Mouse (Mus musculus): Measurements from ENCODE around the gene Kcnma1. TPM values are rescaled to one million over a fixed set of nuclear protein-coding genes. Genes with fewer than 3 reads are reported as not detected.

Kcnma1 gene
- polyA plus RNA-seq, 1 experiment from 2014 or later, result 0.19 TPM

DNA sequence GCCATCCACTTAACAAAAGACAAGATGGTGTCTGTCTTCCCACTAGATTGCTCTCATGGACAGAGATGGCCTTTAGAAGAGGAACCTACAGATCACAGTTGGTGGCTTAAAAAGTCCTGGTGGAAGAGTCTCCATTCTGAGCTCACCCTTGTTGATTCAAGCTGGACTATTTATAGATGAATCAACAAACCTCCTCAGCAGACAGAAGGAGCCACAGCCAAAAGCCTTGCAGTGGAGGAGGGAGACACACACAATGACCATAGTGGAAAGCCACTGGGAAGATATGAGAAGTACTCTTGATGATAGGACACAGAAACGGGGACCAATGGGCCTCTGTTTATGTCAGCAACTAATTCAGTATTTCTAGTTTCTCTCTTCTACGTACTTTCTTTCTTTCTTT lies 239.7 kb downstream of the Kcnma1 start:
- Histone ChIP-seq H3K4me2 (no peak overlapping the region), H3K36me3 (no peaks in the 10 kb centered on the region), H3K9ac (no peak overlapping the region), H3K27me3 (replicated peaks) (peaks cover 24% of the 10 kb centered on the region; the same call in 1 of the 2 replicates), H3K4me1 (peaks cover 5% of the 10 kb centered on the region), H3K4me3 (no peak overlapping the region), H3K9me3 (no peaks in the 10 kb centered on the region), H3K27ac (replicated peaks) (no peak overlapping the region)
- WGBS, result 49% methylated on average over 2 of the region's 2 CpGs
- no peak for ATAC-seq (ENCODE audit: extremely low read depth, insufficient number of reproducible peaks, low FRiP score, low TSS enrichment)

DNA sequence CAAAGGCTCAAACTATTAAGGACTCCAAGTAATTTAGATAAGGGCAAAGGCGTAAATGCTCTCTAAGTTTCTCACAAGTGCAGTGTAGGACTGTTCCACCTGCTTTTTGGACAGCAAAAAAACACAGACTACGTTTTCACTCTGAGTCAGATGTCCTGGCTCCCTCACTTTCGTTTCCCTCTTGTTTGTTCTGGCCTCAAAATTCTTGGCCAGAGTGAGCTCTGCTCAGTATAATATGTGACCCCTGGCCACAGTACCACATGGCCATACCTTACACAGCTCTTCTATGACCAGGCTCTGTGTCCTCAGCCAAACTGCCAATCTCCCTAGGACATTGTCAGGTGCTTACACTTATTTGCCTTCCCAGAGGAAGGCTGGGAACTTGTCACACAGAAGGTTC lies 241.6 kb downstream of the Kcnma1 start:
- Histone ChIP-seq H3K9me3 (no peaks in the 10 kb centered on the region), H3K27me3 (replicated peaks) (peaks cover 14% of the 10 kb centered on the region; the same call in 1 of the 2 replicates), H3K4me1 (peaks cover 5% of the 10 kb centered on the region), H3K36me3 (no peaks in the 10 kb centered on the region), H3K27ac (replicated peaks) (no peak overlapping the region), H3K4me3 (no peak overlapping the region), H3K9ac (no peak overlapping the region), H3K4me2 (no peak overlapping the region)
- WGBS, result 57% methylated on average over 3 of the region's 3 CpGs
- no peak for ATAC-seq (ENCODE audit: extremely low read depth, insufficient number of reproducible peaks, low FRiP score, low TSS enrichment)

DNA sequence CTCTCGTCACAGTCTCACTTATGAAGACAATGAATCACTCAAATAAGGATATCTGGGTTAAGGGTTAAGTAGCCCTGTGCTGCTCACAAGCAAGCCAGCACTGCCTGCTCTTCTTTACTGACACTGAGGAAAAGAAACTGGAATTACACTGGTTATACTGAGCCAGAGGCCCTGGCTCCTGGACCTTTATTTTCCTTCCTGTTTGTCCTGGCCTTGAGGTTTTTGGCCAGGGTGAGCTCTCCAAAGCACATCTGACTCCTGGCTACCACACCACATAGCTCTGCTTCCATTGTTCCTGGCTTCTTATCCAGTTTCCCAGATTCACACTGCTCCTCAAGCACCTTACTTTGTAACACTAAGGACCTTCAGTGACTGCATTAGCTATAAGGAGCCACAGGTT lies 242.5 kb downstream of the Kcnma1 start:
- Histone ChIP-seq H3K4me2 (no peak overlapping the region), H3K27ac (replicated peaks) (no peak overlapping the region), H3K9ac (no peak overlapping the region), H3K4me1 (peaks cover 5% of the 10 kb centered on the region), H3K4me3 (no peak overlapping the region), H3K9me3 (no peaks in the 10 kb centered on the region), H3K27me3 (replicated peaks) (0 out of 2 replicates have a peak, but pooled peaks cover 5% of the 10 kb centered on the region), H3K36me3 (no peaks in the 10 kb centered on the region)
- WGBS, result 56% methylated on average over 1 of the region's 1 CpGs
- no peak for ATAC-seq (ENCODE audit: extremely low read depth, insufficient number of reproducible peaks, low FRiP score, low TSS enrichment)

DNA sequence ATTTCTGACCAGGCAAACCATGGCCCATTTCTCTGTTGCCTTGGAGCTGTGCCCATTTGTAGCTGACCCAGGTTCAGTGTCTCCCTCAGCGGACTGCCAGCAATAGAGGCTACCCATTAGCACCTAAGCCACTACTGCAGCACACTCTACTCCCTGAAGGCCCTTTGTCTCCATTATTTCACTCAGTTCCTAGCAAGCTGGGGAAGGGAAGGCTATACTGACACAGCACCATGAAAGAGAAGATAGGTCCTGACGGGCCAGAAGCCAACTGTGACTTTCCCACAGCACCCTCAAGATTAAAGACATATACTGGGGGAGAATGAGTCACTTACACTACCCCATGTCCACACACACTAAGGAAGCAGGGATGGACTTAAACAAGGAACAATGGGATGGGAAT lies 251.8 kb downstream of the Kcnma1 start:
- Histone ChIP-seq H3K4me2 (no peak overlapping the region), H3K9me3 (no peaks in the 10 kb centered on the region), H3K36me3 (no peaks in the 10 kb centered on the region), H3K4me1 (no peaks in the 10 kb centered on the region), H3K27ac (replicated peaks) (no peak overlapping the region), H3K4me3 (no peak overlapping the region), H3K9ac (no peak overlapping the region), H3K27me3 (replicated peaks) (peaks cover 21% of the 10 kb centered on the region; the same call in 1 of the 2 replicates)
- ATAC-seq (ENCODE audit: extremely low read depth, insufficient number of reproducible peaks, low FRiP score, low TSS enrichment), result no peak
- 63% methylated on average over 2 of the region's 2 CpGs for WGBS

DNA sequence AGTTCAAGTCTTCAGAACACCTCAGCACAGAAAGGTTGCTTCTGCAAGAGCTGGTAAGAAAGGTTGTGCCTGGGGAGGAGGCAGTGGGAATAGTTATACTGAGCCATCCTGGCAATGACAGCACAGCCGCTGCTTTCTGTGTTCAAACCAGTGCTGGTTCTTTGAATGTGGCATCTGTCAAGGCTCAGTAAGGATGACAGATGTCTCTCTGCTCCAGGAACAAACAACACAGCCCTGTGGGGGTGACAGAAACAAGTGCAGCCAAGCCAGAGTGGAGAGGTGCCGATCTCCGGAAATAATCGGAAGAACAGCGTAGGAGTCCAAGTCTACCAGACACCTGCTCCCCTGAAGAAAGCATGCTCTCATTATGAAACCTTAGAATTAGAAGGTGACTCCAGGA lies 254.7 kb downstream of the Kcnma1 start:
- Histone ChIP-seq H3K4me2 (no peak overlapping the region), H3K9ac (no peak overlapping the region), H3K36me3 (no peaks in the 10 kb centered on the region), H3K4me3 (no peak overlapping the region), H3K27me3 (replicated peaks) (peaks cover 10% of the 10 kb centered on the region; the same call in 1 of the 2 replicates), H3K9me3 (no peaks in the 10 kb centered on the region), H3K27ac (replicated peaks) (no peak overlapping the region), H3K4me1 (no peaks in the 10 kb centered on the region)
- WGBS, result 79% methylated on average over 5 of the region's 5 CpGs
- ATAC-seq (ENCODE audit: extremely low read depth, insufficient number of reproducible peaks, low FRiP score, low TSS enrichment), result no peak

DNA sequence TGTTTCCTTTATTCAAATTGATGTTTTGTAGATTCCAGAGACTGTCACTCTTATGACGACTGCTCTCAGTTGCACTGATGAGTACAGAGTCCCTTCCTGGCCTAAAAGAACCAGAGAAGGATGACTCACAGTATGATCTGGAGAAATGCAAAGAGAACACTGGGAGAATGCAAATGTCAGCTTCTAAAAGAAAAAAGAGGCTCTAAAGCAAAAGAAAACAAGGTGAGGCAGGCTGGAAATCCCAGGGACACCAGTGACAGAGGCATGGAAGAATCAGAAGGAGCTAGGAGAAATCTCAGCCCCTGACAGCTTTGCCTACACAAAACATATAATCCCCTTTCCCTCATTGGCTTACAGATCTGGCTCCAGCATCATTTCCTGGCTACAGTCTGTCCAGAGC lies 255.9 kb downstream of the Kcnma1 start:
- Histone ChIP-seq H3K4me3 (no peak overlapping the region), H3K9ac (no peak overlapping the region), H3K4me2 (no peak overlapping the region), H3K4me1 (no peaks in the 10 kb centered on the region), H3K27ac (replicated peaks) (no peak overlapping the region), H3K9me3 (no peaks in the 10 kb centered on the region), H3K36me3 (no peaks in the 10 kb centered on the region), H3K27me3 (replicated peaks) (peaks cover 3% of the 10 kb centered on the region; the same call in 1 of the 2 replicates)
- 55% methylated on average over 1 of the region's 1 CpGs for WGBS
- no peak for ATAC-seq (ENCODE audit: extremely low read depth, insufficient number of reproducible peaks, low FRiP score, low TSS enrichment)

DNA sequence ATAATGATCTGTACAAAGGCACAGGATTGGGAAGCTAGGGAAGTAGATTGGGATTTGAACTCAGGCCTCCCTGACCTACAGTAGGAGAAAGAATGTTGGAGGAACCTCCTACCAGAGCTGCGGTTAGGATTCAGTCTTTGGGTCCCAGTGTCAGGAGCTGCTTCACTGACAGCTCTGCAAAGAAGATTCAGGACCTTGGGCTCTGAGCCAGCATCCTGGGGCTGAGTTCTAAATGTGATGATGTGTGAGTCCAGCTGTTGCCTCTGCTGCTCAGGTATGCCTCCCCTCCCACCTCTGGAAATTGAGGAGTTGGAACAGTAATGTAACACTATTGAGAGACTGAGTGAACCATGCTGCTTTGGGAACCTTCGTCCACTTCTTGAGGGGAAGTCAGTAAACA lies 266.3 kb downstream of the Kcnma1 start:
- H3K4me2 ChIP-seq, result no peak overlapping the region
- H3K36me3 ChIP-seq, result no peaks in the 10 kb centered on the region
- no peak for ATAC-seq (ENCODE audit: extremely low read depth, insufficient number of reproducible peaks, low FRiP score, low TSS enrichment)
- WGBS, result 55% methylated on average over 2 of the region's 2 CpGs
- no peaks in the 10 kb centered on the region for H3K4me1 ChIP-seq
- no peak overlapping the region for H3K9ac ChIP-seq
- H3K27ac ChIP-seq (replicated peaks), result no peak overlapping the region
- no peak overlapping the region for H3K4me3 ChIP-seq
- H3K27me3 ChIP-seq (replicated peaks), result peaks cover 6% of the 10 kb centered on the region; the same call in 1 of the 2 replicates
- no peaks in the 10 kb centered on the region for H3K9me3 ChIP-seq

DNA sequence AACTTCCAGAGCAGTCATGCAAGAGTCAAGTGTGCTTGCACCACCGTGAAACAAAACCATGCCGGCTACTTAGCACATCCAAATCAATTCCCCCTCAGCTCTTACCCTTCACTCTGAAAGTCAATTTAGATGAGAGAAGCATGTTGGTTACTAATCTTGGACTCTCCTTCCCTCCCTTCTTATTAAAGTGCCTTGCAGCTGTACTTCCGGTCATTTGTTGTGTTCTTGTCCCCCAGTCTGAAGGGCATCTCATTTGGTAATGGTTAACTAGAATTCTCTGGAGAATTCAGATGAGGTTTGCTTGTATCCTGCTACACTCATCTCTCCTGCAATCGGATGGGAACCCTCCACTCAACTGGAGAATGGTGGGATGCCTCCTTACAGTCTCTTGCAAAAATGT lies 267.3 kb downstream of the Kcnma1 start:
- WGBS, result 77% methylated on average over 4 of the region's 4 CpGs
- Histone ChIP-seq H3K4me1 (no peaks in the 10 kb centered on the region), H3K36me3 (no peaks in the 10 kb centered on the region), H3K4me3 (no peak overlapping the region), H3K9me3 (no peaks in the 10 kb centered on the region), H3K4me2 (no peak overlapping the region), H3K27ac (replicated peaks) (no peak overlapping the region), H3K9ac (no peak overlapping the region), H3K27me3 (replicated peaks) (peaks cover 6% of the 10 kb centered on the region; the same call in 1 of the 2 replicates)
- no peak for ATAC-seq (ENCODE audit: extremely low read depth, insufficient number of reproducible peaks, low FRiP score, low TSS enrichment)

DNA sequence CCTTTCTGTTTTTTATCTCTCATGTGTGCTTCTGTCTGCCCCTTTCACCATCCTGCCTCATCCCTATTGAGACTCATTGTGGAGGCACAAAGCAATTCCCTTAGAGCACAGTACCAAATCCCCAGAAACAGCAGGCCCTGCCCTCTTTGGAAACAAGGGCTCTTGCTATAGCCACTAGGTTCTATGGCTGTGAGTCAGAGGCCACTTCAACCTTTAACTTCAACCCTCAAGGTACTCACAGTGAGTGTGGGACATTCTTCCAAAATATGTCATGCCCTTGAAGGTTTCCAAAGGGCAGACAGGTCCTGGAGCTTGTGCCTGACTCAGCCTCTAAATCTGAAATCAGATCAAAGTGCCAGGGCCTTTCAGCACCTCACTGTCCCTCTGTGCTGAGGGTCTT lies 272.8 kb downstream of the Kcnma1 start:
- ATAC-seq (ENCODE audit: extremely low read depth, insufficient number of reproducible peaks, low FRiP score, low TSS enrichment), result no peak
- H3K27ac ChIP-seq (replicated peaks), result no peak overlapping the region
- no peaks in the 10 kb centered on the region for H3K36me3 ChIP-seq
- H3K9me3 ChIP-seq, result no peaks in the 10 kb centered on the region
- H3K4me2 ChIP-seq, result no peak overlapping the region
- H3K27me3 ChIP-seq (replicated peaks), result peaks cover 6% of the 10 kb centered on the region
- H3K4me3 ChIP-seq, result no peak overlapping the region
- no peaks in the 10 kb centered on the region for H3K4me1 ChIP-seq
- no peak overlapping the region for H3K9ac ChIP-seq

DNA sequence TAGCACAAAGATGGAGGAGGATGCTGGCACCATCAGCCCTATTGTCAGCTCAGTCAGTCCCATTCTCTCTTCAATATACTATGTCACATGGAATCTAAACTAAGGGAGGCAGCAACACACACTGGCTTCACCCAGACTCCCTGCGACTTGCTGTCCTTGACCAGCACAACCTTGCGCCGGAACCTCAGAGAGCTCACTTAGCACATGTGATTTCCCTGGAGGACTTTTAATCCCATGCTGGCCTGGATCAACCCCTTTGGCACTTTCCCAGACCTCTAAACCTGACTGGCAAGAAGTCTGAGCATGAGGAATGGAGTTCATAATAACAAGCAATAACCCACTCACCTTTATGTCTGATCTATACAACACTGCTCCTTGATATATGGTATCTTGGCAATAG lies 280.1 kb downstream of the Kcnma1 start:
- no peaks in the 10 kb centered on the region for H3K36me3 ChIP-seq
- no peak overlapping the region for H3K9ac ChIP-seq
- H3K9me3 ChIP-seq, result no peaks in the 10 kb centered on the region
- ATAC-seq (ENCODE audit: extremely low read depth, insufficient number of reproducible peaks, low FRiP score, low TSS enrichment), result no peak
- 93% methylated on average over 3 of the region's 3 CpGs for WGBS
- H3K4me3 ChIP-seq, result no peak overlapping the region
- H3K4me1 ChIP-seq, result no peaks in the 10 kb centered on the region
- H3K27me3 ChIP-seq (replicated peaks), result peaks cover 37% of the 10 kb centered on the region
- H3K27ac ChIP-seq (replicated peaks), result no peak overlapping the region
- no peak overlapping the region for H3K4me2 ChIP-seq

DNA sequence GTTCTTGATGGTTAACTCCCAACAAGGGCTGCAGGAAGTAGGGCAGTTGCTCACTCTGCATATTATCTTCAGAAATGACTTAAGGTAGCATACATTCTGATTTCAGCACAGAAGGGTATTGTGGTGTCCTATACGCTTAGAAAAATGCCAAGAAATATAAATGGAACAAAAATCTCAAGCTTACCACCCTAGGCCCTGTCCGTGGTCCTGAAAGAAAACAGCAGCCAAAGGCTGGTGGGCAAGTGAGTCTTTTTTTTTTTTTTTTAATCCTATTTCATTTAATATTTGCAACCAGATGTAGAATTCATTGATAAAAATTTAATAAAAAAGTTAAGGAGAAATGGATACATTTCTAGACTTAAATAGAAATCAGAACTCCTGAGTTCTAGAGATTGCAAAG lies 284.9 kb downstream of the Kcnma1 start:
- 44% methylated on average over 2 of the region's 2 CpGs for WGBS
- Histone ChIP-seq H3K36me3 (no peaks in the 10 kb centered on the region), H3K4me1 (no peaks in the 10 kb centered on the region), H3K9ac (no peak overlapping the region), H3K9me3 (no peaks in the 10 kb centered on the region), H3K4me3 (no peak overlapping the region), H3K27me3 (replicated peaks) (0 out of 2 replicates have a peak, but pooled peaks cover 14% of the 10 kb centered on the region), H3K27ac (replicated peaks) (no peak overlapping the region), H3K4me2 (no peak overlapping the region)
- no peak for ATAC-seq (ENCODE audit: extremely low read depth, insufficient number of reproducible peaks, low FRiP score, low TSS enrichment)

DNA sequence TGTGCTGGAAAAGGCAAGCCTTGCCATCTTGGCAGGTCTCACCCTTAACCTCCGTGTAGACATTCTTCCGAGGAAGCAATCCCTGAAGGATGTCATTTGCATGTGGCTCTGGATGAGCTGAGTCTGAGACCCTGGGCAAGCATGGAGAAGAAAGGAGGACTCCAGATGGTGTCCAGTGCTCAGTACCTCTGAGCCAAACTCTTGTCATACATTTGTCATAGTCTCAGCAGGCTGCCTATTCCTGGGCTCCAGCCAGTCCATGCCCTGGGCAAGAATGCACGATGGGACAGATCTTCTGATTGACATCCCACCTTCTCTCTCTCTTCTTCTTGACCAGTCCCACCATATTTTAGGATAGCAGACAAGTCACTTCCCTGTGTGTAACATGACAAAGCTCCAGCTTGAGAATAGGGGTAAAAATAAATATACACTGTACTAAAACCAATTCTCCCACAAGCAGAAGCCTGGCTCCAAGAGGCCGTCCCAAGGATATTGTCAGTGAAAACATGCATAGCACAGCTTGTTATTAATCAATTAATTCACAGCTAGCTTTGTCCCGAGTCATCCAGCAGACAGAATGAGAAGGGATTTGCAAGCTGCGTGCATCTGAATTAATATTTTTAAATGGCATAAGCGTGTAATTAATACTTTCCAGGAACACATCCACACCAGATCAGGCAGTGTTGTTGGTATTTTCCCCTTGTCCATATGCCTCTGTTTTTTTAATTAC lies 290.4 kb downstream of the Kcnma1 start:
- H3K27me3 ChIP-seq (replicated peaks), result peaks cover 9% of the 10 kb centered on the region
- no peak overlapping the region for H3K4me3 ChIP-seq
- no peak overlapping the region for H3K27ac ChIP-seq (replicated peaks)
- H3K9me3 ChIP-seq, result no peaks in the 10 kb centered on the region
- H3K4me1 ChIP-seq, result no peaks in the 10 kb centered on the region
- ATAC-seq (ENCODE audit: extremely low read depth, insufficient number of reproducible peaks, low FRiP score, low TSS enrichment), result no peak
- WGBS, result 69% methylated on average over 7 of the region's 7 CpGs
- no peak overlapping the region for H3K4me2 ChIP-seq
- no peaks in the 10 kb centered on the region for H3K36me3 ChIP-seq
- no peak overlapping the region for H3K9ac ChIP-seq
